Mouse (Mus musculus) kidney, adult 10 weeks (tissue): ENCODE results near the gene Gm13539. TPM values are rescaled to one million over a fixed set of nuclear protein-coding genes. Genes with fewer than 3 reads are reported as not detected.

Experiments used
- polyA plus RNA-seq: library from polyadenylated mRNA; stranded (reverse); fragments of 350-450 nt; fragmentation: Illumina TruSeq; extraction: RNeasy Lipid Tissue Mini Kit (QIAGEN cat#74804); gene quantifications from one replicate; pipeline ENCODE4 v1.2.3, GENCODE M21; 2014; ENCODE audit warnings: low read depth, low replicate concordance

The Gm13539 gene
- polyA plus RNA-seq = not detected

GRCm38 (mm10) chr2:25781957-25782356 lies at the start of gene Gm13539:
Gene Gm13539 (plus strand): TSS chr2:25782257.

GRCm38 (mm10) chr2:25736709-25737108 lies 45.3 kb upstream of the Gm13539 start, which contains the start of gene Obp2b:
Gene Obp2b (plus strand): TSS chr2:25737009.

GRCm38 (mm10) chr2:25765269-25765668 lies 16.8 kb upstream of the Gm13539 start, which contains the start of gene Lcn3:
Gene Lcn3 (plus strand): TSS chr2:25765569.

GRCm38 (mm10) chr2:25776717-25777116 lies 5.3 kb upstream of the Gm13539 start, which contains the start of gene Lcn11:
Gene Lcn11 (plus strand): TSS chr2:25777017.

GRCm38 (mm10) chr2:25815748-25816147 lies 33.7 kb downstream of the Gm13539 start, which contains the start of gene Glt6d1:
Gene Glt6d1 (minus strand): TSS chr2:25815848.

GRCm38 (mm10) chr2:25822806-25823205 lies 40.7 kb downstream of the Gm13539 start, which contains the start of gene Lcn9:
Gene Lcn9 (plus strand): TSS chr2:25823153.

Other genes with a start within 250 kb of the Gm13539 start
- 0.65 TPM for gene Traf2, start 235.3 kb upstream of the Gm13539 start, polyA plus RNA-seq
- gene Edf1, start 224.4 kb upstream of the Gm13539 start, polyA plus RNA-seq = 0.89 TPM
- gene Mamdc4, start 207.4 kb upstream of the Gm13539 start, polyA plus RNA-seq = not detected
- gene Phpt1, start 207.0 kb upstream of the Gm13539 start, polyA plus RNA-seq = 1.1 TPM
- not detected for gene Ajm1, start 200.5 kb upstream of the Gm13539 start, polyA plus RNA-seq
- gene Rabl6, start 173.7 kb upstream of the Gm13539 start, polyA plus RNA-seq = 37.2 TPM
- gene Ccdc183, start 164.6 kb upstream of the Gm13539 start, polyA plus RNA-seq = not detected
- gene Tmem141, start 160.3 kb upstream of the Gm13539 start, polyA plus RNA-seq = 4.8 TPM
- not detected for gene Fcna, start 154.2 kb upstream of the Gm13539 start, polyA plus RNA-seq
- not detected for gene Lcn8, start 129.1 kb upstream of the Gm13539 start, polyA plus RNA-seq
- not detected for gene Lcn5, start 124.3 kb upstream of the Gm13539 start, polyA plus RNA-seq
- gene Lcn6, start 105.5 kb upstream of the Gm13539 start, polyA plus RNA-seq = not detected
- not detected for gene Lcn10, start 99.5 kb upstream of the Gm13539 start, polyA plus RNA-seq
- not detected for gene Obp2a, start 82.2 kb upstream of the Gm13539 start, polyA plus RNA-seq
- gene Bmyc, start 75.5 kb upstream of the Gm13539 start, polyA plus RNA-seq = 2.8 TPM
- not detected for gene Obp2b, start 45.2 kb upstream of the Gm13539 start, polyA plus RNA-seq
- not detected for gene Lcn3, start 16.7 kb upstream of the Gm13539 start, polyA plus RNA-seq
- not detected for gene Lcn11, start 5.2 kb upstream of the Gm13539 start, polyA plus RNA-seq
- not detected for gene Glt6d1, start 33.6 kb downstream of the Gm13539 start, polyA plus RNA-seq
- not detected for gene Lcn9, start 40.9 kb downstream of the Gm13539 start, polyA plus RNA-seq
- not detected for gene Sohlh1, start 65.0 kb downstream of the Gm13539 start, polyA plus RNA-seq
- gene Kcnt1, start 81.5 kb downstream of the Gm13539 start, polyA plus RNA-seq = 0.97 TPM
- 6.3 TPM for gene Camsap1, start 201.0 kb downstream of the Gm13539 start, polyA plus RNA-seq
- 40.3 TPM for gene Ubac1, start 239.5 kb downstream of the Gm13539 start, polyA plus RNA-seq